Mouse (Mus musculus): Measurements from ENCODE around the gene Hyal3. TPM values are rescaled to one million over a fixed set of nuclear protein-coding genes. Genes with fewer than 3 reads are reported as not detected.

The Hyal3 gene
- polyA plus RNA-seq, 1 experiment from 2014 or later = 2.4 TPM

- H3K4me1 ChIP-seq (ENCODE audit: control insufficient read depth, insufficient read depth, low read length) = peaks cover 8% of the 10 kb centered on the region
- no peaks in the 10 kb centered on the region for H3K9me3 ChIP-seq (replicated peaks; ENCODE audit: control insufficient read depth, low read length, poor library complexity, severe bottlenecking)
- H3K4me2 ChIP-seq (ENCODE audit: low read length) = 0 out of 2 replicates have a peak overlapping the region, but pooled peaks have one; percentile 8
- H3K36me3 ChIP-seq (ENCODE audit: control insufficient read depth, insufficient read depth, low read length) = no peaks in the 10 kb centered on the region
- H3K4me3 ChIP-seq (ENCODE audit: low read depth, low read length) = no peak overlapping the region
- 0 out of 2 replicates have a peak overlapping the region, but pooled peaks have one; percentile 10 for H3K9ac ChIP-seq (ENCODE audit: low read depth, low read length)
- 44% methylated on average over 20 of the region's 23 CpGs for WGBS
- no peak overlapping the region for H3K27ac ChIP-seq (ENCODE audit: low read length)
- no peak for ATAC-seq
- H3K27me3 ChIP-seq (ENCODE audit: control insufficient read depth, insufficient read depth, low read depth, low read length) = no peaks in the 10 kb centered on the region
These were observed 24.5 kb downstream of the Hyal3 start for GRCm38 (mm10) chr9:107605041-107605661.

DNA sequence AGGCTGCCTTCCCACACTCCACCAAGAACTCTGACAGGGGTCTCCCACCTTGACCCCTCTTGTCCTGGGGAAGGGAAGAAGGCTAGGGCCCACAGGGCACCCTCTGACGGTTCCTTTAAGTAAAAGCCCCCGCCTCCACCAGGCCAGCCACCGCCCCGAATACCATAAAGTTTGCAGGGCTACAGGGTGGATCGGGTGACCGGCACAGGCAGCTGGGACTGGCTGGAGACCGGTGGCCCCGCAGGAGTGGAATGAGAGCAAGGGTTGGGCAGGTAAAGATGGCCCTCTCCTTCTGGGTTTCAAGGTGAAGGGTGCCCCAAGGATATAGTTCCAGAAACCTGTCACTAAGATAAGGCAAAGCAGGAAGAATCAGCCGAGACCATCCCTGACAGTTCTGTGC, 26.0 kb downstream of the Hyal3 start:
- WGBS = 28% methylated on average over 9 of the region's 9 CpGs
- Histone ChIP-seq H3K4me3 (ENCODE audit: low read depth, low read length) (no peak overlapping the region), H3K9me3 (replicated peaks; ENCODE audit: control insufficient read depth, low read length, poor library complexity, severe bottlenecking) (no peaks in the 10 kb centered on the region), H3K36me3 (ENCODE audit: control insufficient read depth, insufficient read depth, low read length) (no peaks in the 10 kb centered on the region), H3K4me2 (ENCODE audit: low read length) (no peak overlapping the region), H3K4me1 (ENCODE audit: control insufficient read depth, insufficient read depth, low read length) (peaks cover 11% of the 10 kb centered on the region), H3K27ac (ENCODE audit: low read length) (no peak overlapping the region), H3K9ac (ENCODE audit: low read depth, low read length) (no peak overlapping the region), H3K27me3 (ENCODE audit: control insufficient read depth, insufficient read depth, low read depth, low read length) (no peaks in the 10 kb centered on the region)
- no peak for ATAC-seq

DNA sequence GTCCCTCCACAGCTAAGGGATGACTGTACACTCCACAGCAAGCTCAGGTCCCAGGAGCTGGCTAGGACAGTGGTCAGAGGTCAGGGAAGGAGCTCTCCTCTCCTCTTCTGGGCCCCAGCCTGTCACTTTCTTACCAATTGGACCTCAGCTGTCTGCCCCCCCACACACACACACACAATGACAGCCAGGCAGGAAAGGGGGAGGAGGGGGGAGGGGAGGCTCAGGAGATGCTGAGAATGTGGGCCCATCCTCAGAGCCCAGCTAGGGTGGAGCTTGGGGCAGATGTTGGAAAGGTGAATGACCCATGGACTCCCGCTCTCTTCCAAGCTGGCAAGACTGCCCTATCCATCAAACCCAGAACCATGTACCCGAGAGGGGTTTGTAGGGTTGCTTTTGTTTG, 26.4 kb downstream of the Hyal3 start:
- H3K9ac ChIP-seq (ENCODE audit: low read depth, low read length) = no peak overlapping the region
- WGBS = 83% methylated on average over 2 of the region's 2 CpGs
- H3K4me3 ChIP-seq (ENCODE audit: low read depth, low read length) = no peak overlapping the region
- no peaks in the 10 kb centered on the region for H3K27me3 ChIP-seq (ENCODE audit: control insufficient read depth, insufficient read depth, low read depth, low read length)
- peaks cover 15% of the 10 kb centered on the region for H3K4me1 ChIP-seq (ENCODE audit: control insufficient read depth, insufficient read depth, low read length)
- H3K36me3 ChIP-seq (ENCODE audit: control insufficient read depth, insufficient read depth, low read length) = no peaks in the 10 kb centered on the region
- H3K27ac ChIP-seq (ENCODE audit: low read length) = no peak overlapping the region
- no peak for ATAC-seq
- no peak overlapping the region for H3K4me2 ChIP-seq (ENCODE audit: low read length)
- no peaks in the 10 kb centered on the region for H3K9me3 ChIP-seq (replicated peaks; ENCODE audit: control insufficient read depth, low read length, poor library complexity, severe bottlenecking)

- WGBS = 54% methylated on average over 9 of the region's 9 CpGs
- Histone ChIP-seq H3K9ac (ENCODE audit: low read depth, low read length) (no peak overlapping the region), H3K4me2 (ENCODE audit: low read length) (no peak overlapping the region), H3K9me3 (replicated peaks; ENCODE audit: control insufficient read depth, low read length, poor library complexity, severe bottlenecking) (no peaks in the 10 kb centered on the region), H3K27ac (ENCODE audit: low read length) (no peak overlapping the region), H3K4me1 (ENCODE audit: control insufficient read depth, insufficient read depth, low read length) (peaks cover 13% of the 10 kb centered on the region), H3K36me3 (ENCODE audit: control insufficient read depth, insufficient read depth, low read length) (no peaks in the 10 kb centered on the region), H3K27me3 (ENCODE audit: control insufficient read depth, insufficient read depth, low read depth, low read length) (no peaks in the 10 kb centered on the region), H3K4me3 (ENCODE audit: low read depth, low read length) (no peak overlapping the region)
- no peak for ATAC-seq
These were observed 27.1 kb downstream of the Hyal3 start for GRCm38 (mm10) chr9:107607653-107608245.

- WGBS = 39% methylated on average over 12 of the region's 12 CpGs
- Histone ChIP-seq H3K27ac (ENCODE audit: low read length) (no peak within 1 kb of the TSS), H3K4me1 (ENCODE audit: control insufficient read depth, insufficient read depth, low read length) (peaks cover 17% of the 10 kb centered on the region), H3K4me2 (ENCODE audit: low read length) (no peak within 1 kb of the TSS), H3K36me3 (ENCODE audit: control insufficient read depth, insufficient read depth, low read length) (no peaks in the 10 kb centered on the region), H3K4me3 (ENCODE audit: low read depth, low read length) (no peak within 1 kb of the TSS), H3K9ac (ENCODE audit: low read depth, low read length) (no peak within 1 kb of the TSS), H3K27me3 (ENCODE audit: control insufficient read depth, insufficient read depth, low read depth, low read length) (no peaks in the 10 kb centered on the region), H3K9me3 (replicated peaks; ENCODE audit: control insufficient read depth, low read length, poor library complexity, severe bottlenecking) (no peaks in the 10 kb centered on the region)
- no peak for ATAC-seq
These were observed 28.3 kb downstream of the Hyal3 start, which contains the start of gene Sema3b for GRCm38 (mm10) chr9:107608741-107609432. Gene Sema3b (minus strand): TSS chr9:107609229.

- Histone ChIP-seq H3K27me3 (ENCODE audit: control insufficient read depth, insufficient read depth, low read depth, low read length) (no peaks in the 10 kb centered on the region), H3K4me3 (ENCODE audit: low read depth, low read length) (no peak overlapping the region), H3K36me3 (ENCODE audit: control insufficient read depth, insufficient read depth, low read length) (peaks cover under 1% of the 10 kb centered on the region; the same call in 1 of the 2 replicates), H3K4me1 (ENCODE audit: control insufficient read depth, insufficient read depth, low read length) (peaks cover 17% of the 10 kb centered on the region), H3K9ac (ENCODE audit: low read depth, low read length) (no peak overlapping the region), H3K4me2 (ENCODE audit: low read length) (no peak overlapping the region), H3K27ac (ENCODE audit: low read length) (no peak overlapping the region), H3K9me3 (replicated peaks; ENCODE audit: control insufficient read depth, low read length, poor library complexity, severe bottlenecking) (no peaks in the 10 kb centered on the region)
- WGBS = 67% methylated on average over 4 of the region's 4 CpGs
- no peak for ATAC-seq
These were observed 28.8 kb downstream of the Hyal3 start for GRCm38 (mm10) chr9:107609433-107609830.

DNA sequence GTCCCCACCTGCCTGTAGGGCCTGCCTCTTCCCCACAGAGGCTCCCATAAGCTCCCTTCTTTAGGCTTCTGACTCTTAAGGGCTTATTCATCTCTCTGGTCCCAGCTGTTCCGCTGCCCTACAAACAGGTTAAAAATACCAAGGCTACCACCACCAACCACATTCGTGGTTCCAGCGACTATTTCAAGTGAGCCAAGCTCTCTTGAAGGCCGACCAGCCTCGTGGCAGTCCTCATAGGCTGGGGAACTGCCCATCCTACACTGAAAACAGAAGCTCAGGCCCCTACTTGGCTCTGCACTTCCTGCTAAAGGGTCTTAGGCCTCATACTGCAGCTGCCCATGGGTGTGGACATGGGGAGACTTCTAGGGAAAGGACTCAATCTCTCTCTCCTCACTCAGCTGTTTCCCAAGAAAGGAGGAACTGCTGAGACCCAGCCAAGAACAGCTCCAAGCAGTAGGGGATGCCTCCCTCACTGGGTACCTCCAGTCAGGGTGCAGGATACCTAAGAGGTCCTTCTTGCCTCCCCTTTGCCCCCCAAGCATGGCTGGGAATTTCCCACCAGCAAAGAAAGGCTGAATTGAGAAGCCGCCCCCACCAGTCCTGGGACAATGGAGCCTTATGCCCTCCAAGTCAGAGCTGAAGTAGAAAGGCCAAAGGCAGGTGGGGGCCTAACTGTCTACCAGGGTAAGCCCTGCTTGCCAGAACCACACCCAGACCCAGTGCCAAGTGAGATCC, 31.0 kb downstream of the Hyal3 start:
- peak overlapping the region; percentile 73 for H3K4me2 ChIP-seq (ENCODE audit: low read length)
- ATAC-seq = no peak
- WGBS = 72% methylated on average over 6 of the region's 6 CpGs

DNA sequence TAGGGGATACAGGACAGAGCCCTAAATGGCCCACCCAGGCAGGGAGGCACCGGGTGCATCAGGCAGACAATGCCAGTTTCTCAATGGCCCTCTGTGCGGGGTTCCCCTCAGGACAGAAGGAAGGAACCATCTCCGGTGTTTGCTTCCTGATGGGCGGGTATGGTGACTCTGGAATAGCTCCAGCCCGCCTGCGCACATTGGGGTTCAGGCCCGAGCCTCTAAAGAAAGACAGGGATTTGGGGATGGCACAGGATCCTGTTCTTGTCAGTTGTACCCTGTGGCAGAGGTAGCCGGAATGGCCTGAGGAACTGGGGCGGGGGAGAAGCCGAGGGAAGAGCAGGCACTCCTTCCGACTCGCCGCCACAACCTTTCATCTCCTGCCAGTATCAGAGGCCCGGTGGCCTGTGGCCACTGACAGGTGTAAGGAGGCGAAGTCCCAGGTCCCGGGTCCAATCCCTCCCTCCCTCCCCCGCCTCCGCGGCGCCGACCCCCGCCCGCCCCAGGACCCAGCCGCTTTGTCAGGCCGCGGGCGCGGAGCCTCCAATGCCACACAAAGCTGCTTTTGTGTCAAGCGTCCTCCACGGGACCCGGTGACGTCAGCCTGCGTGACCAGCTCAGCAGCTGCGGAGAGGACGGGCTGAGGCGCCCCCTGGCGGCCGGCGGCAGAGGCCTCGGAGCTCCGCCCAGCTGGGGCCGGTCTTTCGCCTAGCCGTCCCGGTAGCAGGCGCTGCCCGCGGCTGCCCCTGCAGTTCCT, 31.8 kb downstream of the Hyal3 start:
- WGBS = 2% methylated on average over 41 of the region's 48 CpGs
- H3K9ac ChIP-seq (ENCODE audit: low read depth, low read length) = peak overlapping the region; percentile 88
- H3K27ac ChIP-seq (ENCODE audit: low read length) = peak overlapping the region; percentile 99
- no peaks in the 10 kb centered on the region for H3K9me3 ChIP-seq (replicated peaks; ENCODE audit: control insufficient read depth, low read length, poor library complexity, severe bottlenecking)
- H3K4me3 ChIP-seq (ENCODE audit: low read depth, low read length) = peak overlapping the region; percentile 35
- H3K4me2 ChIP-seq (ENCODE audit: low read length) = peak overlapping the region; percentile 73
- H3K36me3 ChIP-seq (ENCODE audit: control insufficient read depth, insufficient read depth, low read length) = peaks cover 21% of the 10 kb centered on the region
- peaks cover 17% of the 10 kb centered on the region for H3K4me1 ChIP-seq (ENCODE audit: control insufficient read depth, insufficient read depth, low read length)
- no peaks in the 10 kb centered on the region for H3K27me3 ChIP-seq (ENCODE audit: control insufficient read depth, insufficient read depth, low read depth, low read length)
- ATAC-seq = peak; percentile 92

More for the DNA sequence above, 31.0 kb downstream of the Hyal3 start:
- peaks cover 21% of the 10 kb centered on the region for H3K36me3 ChIP-seq (ENCODE audit: control insufficient read depth, insufficient read depth, low read length)
- peak overlapping the region; percentile 35 for H3K4me3 ChIP-seq (ENCODE audit: low read depth, low read length)
- H3K27me3 ChIP-seq (ENCODE audit: control insufficient read depth, insufficient read depth, low read depth, low read length) = no peaks in the 10 kb centered on the region
- no peaks in the 10 kb centered on the region for H3K9me3 ChIP-seq (replicated peaks; ENCODE audit: control insufficient read depth, low read length, poor library complexity, severe bottlenecking)
- H3K9ac ChIP-seq (ENCODE audit: low read depth, low read length) = peak overlapping the region; percentile 88
- peak overlapping the region; percentile 99 for H3K27ac ChIP-seq (ENCODE audit: low read length)
- H3K4me1 ChIP-seq (ENCODE audit: control insufficient read depth, insufficient read depth, low read length) = peaks cover 17% of the 10 kb centered on the region

Measured in midbrain, embryonic 16.5 days (tissue).